Mouse (Mus musculus): Measurements from ENCODE around the gene Mbd3. TPM values are rescaled to one million over a fixed set of nuclear protein-coding genes. Genes with fewer than 3 reads are reported as not detected.

Gene Mbd3
- total RNA-seq (2014; rRNA removed) (30.4 and 47.0 TPM in 2 replicates), polyA plus RNA-seq (2015; fragmentation: Nextera tagmentation; extraction: Ambion mirVana) (154 and 157 TPM in 2 replicates)

DNA sequence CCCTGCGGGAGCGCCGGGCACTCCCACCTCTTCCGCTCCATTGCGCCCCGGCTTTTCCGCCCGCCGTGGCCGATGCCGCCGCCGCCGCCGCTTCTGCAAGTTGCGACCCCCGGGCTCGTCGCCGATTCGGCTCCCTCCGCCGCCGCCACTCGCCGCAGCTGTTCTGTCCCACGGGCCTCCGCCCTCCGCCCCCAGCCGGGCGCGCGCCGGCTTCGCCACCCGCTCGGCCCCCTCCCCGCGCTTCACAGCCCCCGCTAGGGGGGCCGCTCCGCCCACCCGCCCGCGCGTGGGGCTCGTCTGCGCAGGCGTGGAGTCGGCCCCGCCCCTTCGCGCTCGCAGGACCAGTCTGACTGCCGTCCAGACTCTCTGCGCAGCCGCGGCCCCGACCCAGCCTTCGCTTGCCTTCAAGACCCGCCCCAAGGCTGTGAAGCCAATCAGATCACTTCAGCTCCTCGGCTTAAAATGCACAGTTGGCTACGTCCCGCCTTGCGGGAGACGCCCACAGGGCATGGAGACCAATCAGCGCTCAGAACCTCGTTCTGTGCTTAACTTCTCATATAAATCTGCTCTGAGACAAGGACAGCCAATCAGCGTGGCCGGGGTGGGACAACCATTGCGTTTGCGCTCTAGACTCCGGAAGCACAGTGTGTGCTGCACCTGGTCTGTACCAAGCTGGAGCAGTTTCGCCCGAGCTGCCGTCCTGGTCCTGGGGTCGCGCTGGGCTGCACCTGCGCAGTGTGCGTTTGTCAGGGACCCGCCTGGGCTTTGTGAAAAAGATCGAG, at the start of gene Mbd3:
Mbd3 (minus strand) TSS at position 360 of the 782 bp plus-strand sequence.
- Histone ChIP-seq H3K9me3 (ENCODE audit: low read length) (no peaks in the 10 kb centered on the region), H3K27me3 (ENCODE audit: insufficient read depth, low read length) (no peaks in the 10 kb centered on the region), H3K27ac (ENCODE audit: low read depth, low read length) (peak within 1 kb of the TSS; percentile 99), H3K4me2 (ENCODE audit: low read depth, low read length, poor library complexity, severe bottlenecking) (peak within 1 kb of the TSS; percentile 74), H3K9ac (replicated peaks; ENCODE audit: low read length, poor library complexity, severe bottlenecking) (peak within 1 kb of the TSS; percentile 97), H3K4me3 (ENCODE audit: low read depth, low read length) (peak within 1 kb of the TSS; percentile 73), H3K36me3 (ENCODE audit: insufficient read depth, low read length) (peaks cover 37% of the 10 kb centered on the region), H3K4me1 (ENCODE audit: insufficient read depth, low read length) (peaks cover 18% of the 10 kb centered on the region)
- DNase-seq (ENCODE audit: low spot score), result peak; percentile 100
- peak; percentile 97 for ATAC-seq (ENCODE audit: low FRiP score)
- TF ChIP-seq CTCF (IDR thresholded peaks at IDR 0.05), result no peak
- WGBS, result under 1% methylated on average over 66 of the region's 82 CpGs

DNA sequence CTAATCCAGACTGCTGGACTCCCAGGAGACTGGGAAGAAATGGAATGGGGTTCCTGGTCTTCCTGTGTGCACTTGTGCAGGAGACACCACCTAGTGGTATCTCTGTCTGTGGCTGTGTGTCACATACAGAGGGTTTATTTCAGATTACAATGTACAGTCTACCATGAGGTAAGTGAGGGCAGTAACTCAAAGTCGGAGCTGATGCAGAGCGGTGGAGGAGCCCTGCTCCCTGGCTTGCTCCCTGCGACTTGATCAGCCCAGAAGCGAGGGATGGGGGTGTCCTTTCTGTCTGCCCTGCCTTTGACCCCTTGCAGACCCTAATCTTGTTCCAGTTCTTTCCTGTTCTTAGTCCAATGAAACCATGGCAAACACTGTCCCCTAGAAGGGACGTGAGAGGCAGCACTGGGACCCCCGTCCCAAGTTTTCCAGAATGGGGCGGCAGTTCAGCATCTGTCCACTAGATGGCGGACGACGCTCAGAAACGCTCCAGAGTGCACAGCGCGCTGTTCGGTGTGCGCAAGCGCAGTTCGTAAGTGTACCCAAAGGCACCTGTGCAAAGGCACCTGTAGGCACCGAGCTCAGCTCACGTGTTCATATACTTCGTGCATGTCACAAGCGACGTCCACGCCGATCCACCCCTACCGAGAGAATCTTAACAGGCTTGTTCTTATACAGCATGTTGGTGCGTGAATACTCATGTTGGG, 46.7 kb upstream of the Mbd3 start:
- H3K4me2 ChIP-seq (ENCODE audit: low read depth, low read length, poor library complexity, severe bottlenecking), result peak overlapping the region; percentile 36
- no peak overlapping the region for H3K27ac ChIP-seq (ENCODE audit: low read depth, low read length)
- ATAC-seq (ENCODE audit: low FRiP score) (peak; percentile 82), DNase-seq (ENCODE audit: low spot score) (peak; percentile 89)
- H3K4me3 ChIP-seq (ENCODE audit: low read depth, low read length), result 0 out of 2 replicates have a peak overlapping the region, but pooled peaks have one; percentile 10
- H3K27me3 ChIP-seq (ENCODE audit: insufficient read depth, low read length), result peaks cover 6% of the 10 kb centered on the region; the same call in 1 of the 2 replicates
- H3K36me3 ChIP-seq (ENCODE audit: insufficient read depth, low read length), result no peaks in the 10 kb centered on the region
- peak; percentile 100 for TF ChIP-seq CTCF (IDR thresholded peaks at IDR 0.05)
- H3K4me1 ChIP-seq (ENCODE audit: insufficient read depth, low read length), result no peaks in the 10 kb centered on the region
- H3K9ac ChIP-seq (replicated peaks; ENCODE audit: low read length, poor library complexity, severe bottlenecking), result no peak overlapping the region
- H3K9me3 ChIP-seq (ENCODE audit: low read length), result no peaks in the 10 kb centered on the region
- WGBS, result 8% methylated on average over 26 of the region's 26 CpGs

DNA sequence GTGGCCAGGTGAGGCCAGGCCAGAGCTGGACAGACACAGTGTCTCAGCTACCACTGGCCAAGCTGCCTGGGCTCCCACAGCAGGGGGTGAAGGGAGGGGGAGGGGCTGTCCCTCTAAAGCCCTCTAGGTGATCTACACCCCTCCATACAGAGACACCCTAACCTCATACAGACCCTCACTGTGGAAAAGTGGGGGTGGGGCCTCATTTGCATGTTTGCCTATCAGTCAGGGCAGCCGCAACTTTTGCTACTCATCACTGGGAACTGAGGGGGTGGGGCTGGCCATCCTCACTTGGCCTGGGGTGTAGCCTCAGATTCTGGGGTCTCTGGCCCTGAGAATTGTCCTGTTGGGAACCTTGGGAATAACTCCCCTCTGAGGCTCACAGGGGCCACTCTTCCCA, 45.7 kb upstream of the Mbd3 start:
- Histone ChIP-seq H3K27me3 (ENCODE audit: insufficient read depth, low read length) (peaks cover 6% of the 10 kb centered on the region; the same call in 1 of the 2 replicates), H3K4me1 (ENCODE audit: insufficient read depth, low read length) (no peaks in the 10 kb centered on the region), H3K4me2 (ENCODE audit: low read depth, low read length, poor library complexity, severe bottlenecking) (no peak overlapping the region), H3K4me3 (ENCODE audit: low read depth, low read length) (no peak overlapping the region), H3K9ac (replicated peaks; ENCODE audit: low read length, poor library complexity, severe bottlenecking) (no peak overlapping the region), H3K27ac (ENCODE audit: low read depth, low read length) (no peak overlapping the region), H3K9me3 (ENCODE audit: low read length) (no peaks in the 10 kb centered on the region), H3K36me3 (ENCODE audit: insufficient read depth, low read length) (no peaks in the 10 kb centered on the region)
- ATAC-seq (ENCODE audit: low FRiP score), result no peak
- TF ChIP-seq CTCF (IDR thresholded peaks at IDR 0.05), result no peak
- 43% methylated on average over 1 of the region's 1 CpGs for WGBS
- DNase-seq (ENCODE audit: low spot score), result no peak

DNA sequence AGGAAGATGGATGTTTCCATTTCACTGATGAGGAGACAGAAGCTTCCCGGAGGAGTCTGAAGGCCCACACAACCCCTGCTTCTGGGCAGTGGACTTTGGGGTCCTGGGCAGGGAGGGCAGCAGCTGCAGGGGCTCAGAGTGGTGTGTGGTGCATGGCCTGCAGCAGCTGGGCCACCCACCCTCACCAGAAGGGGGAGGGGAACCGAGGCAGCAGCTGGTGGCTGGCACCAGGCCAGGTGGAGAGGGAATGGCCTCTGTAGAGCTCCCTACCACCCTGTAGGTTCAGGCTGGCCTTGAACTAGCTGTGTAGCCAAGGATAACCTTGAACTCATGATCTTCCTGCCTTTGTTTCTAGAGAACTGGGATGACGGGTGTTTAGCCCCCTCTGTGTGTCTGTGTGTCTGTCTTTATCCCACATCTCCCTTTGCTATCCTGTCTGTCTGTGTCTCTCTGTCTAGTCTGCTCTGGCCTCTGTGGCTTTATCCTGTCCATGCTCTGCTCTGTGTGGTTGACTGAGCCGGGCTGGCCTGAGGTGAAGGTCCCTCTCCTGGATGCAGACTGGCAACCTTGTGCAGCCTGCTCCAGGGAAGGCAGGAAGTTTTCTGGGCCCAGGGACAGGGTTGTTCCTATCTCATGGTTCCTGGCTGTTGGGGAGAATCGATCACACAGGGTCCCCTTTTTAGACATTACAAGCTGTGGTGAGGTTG, 45.1 kb upstream of the Mbd3 start:
- no peaks in the 10 kb centered on the region for H3K4me1 ChIP-seq (ENCODE audit: insufficient read depth, low read length)
- no peak overlapping the region for H3K4me3 ChIP-seq (ENCODE audit: low read depth, low read length)
- ATAC-seq (ENCODE audit: low FRiP score) (no peak), DNase-seq (ENCODE audit: low spot score) (peak; percentile 32)
- no peaks in the 10 kb centered on the region for H3K36me3 ChIP-seq (ENCODE audit: insufficient read depth, low read length)
- 46% methylated on average over 5 of the region's 5 CpGs for WGBS
- no peaks in the 10 kb centered on the region for H3K9me3 ChIP-seq (ENCODE audit: low read length)
- H3K4me2 ChIP-seq (ENCODE audit: low read depth, low read length, poor library complexity, severe bottlenecking), result no peak overlapping the region
- no peak overlapping the region for H3K9ac ChIP-seq (replicated peaks; ENCODE audit: low read length, poor library complexity, severe bottlenecking)
- TF ChIP-seq CTCF (IDR thresholded peaks at IDR 0.05), result no peak
- H3K27ac ChIP-seq (ENCODE audit: low read depth, low read length), result no peak overlapping the region
- peaks cover 6% of the 10 kb centered on the region; the same call in 1 of the 2 replicates for H3K27me3 ChIP-seq (ENCODE audit: insufficient read depth, low read length)

DNA sequence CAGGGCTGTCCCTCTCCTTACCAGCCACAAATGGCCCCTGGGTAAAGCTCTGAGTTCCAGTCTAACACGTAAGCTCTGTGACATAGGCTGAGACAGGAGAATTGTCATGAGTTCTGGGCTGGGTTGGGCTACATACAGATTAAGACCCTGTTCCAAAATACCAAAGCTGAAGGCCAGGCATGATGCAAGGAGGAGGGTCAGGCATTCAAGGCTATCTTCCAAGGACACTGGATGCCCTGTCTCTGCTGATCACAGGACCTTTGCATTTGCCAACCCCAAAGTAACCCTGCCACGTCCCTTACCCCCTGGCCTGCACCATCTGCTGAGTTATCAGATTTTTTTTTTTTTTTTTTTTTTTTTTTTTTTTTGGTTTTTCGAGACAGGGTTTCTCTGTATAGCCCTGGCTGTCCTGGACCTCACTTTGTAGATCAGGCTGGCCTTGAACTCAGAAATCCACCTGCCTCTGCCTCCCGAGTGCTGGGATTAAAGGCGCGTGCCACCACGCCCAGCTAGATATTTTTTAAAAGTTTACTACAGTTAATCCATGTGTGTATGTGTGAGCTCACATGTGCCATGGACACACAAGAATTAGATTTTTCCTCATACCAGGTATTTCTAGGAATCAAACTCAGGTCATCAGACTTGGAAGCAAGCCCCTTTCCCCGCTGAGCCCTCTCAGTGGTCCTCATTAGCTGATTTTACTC, 44.4 kb upstream of the Mbd3 start:
- H3K36me3 ChIP-seq (ENCODE audit: insufficient read depth, low read length), result no peaks in the 10 kb centered on the region
- WGBS, result 83% methylated on average over 7 of the region's 8 CpGs
- H3K4me1 ChIP-seq (ENCODE audit: insufficient read depth, low read length), result no peaks in the 10 kb centered on the region
- ATAC-seq (ENCODE audit: low FRiP score) (no peak), DNase-seq (ENCODE audit: low spot score) (no peak)
- no peak overlapping the region for H3K9ac ChIP-seq (replicated peaks; ENCODE audit: low read length, poor library complexity, severe bottlenecking)
- H3K27me3 ChIP-seq (ENCODE audit: insufficient read depth, low read length), result peaks cover 6% of the 10 kb centered on the region; the same call in 1 of the 2 replicates
- H3K9me3 ChIP-seq (ENCODE audit: low read length), result no peaks in the 10 kb centered on the region
- no peak overlapping the region for H3K27ac ChIP-seq (ENCODE audit: low read depth, low read length)
- no peak for TF ChIP-seq CTCF (IDR thresholded peaks at IDR 0.05)
- H3K4me2 ChIP-seq (ENCODE audit: low read depth, low read length, poor library complexity, severe bottlenecking), result no peak overlapping the region
- H3K4me3 ChIP-seq (ENCODE audit: low read depth, low read length), result no peak overlapping the region
